Mouse (Mus musculus) brown adipose tissue, adult 24 weeks (tissue): Measurements from ENCODE around the gene Capn3. TPM values are rescaled to one million over a fixed set of nuclear protein-coding genes. Genes with fewer than 3 reads are reported as not detected.

ENCODE experiments used
- H3K27ac ChIP-seq: fragments of 200-500 bp; replicated peaks from 2 replicates; pipeline ENCODE4 v1.5.1; 2012; ENCODE audit warnings: low read depth, mild to moderate bottlenecking, low read length
- H3K4me1 ChIP-seq: fragments of 200-500 bp; 2 replicates; pipeline ENCODE4 v1.6.1; 2012; ENCODE audit warnings: low read length, mixed read lengths; ENCODE audit not compliant: control insufficient read depth, insufficient read depth, insufficient read length
- H3K4me3 ChIP-seq: fragments of 200-500 bp; 2 replicates; pipeline ENCODE4 v1.5.1; 2012; ENCODE audit warnings: low read depth, mild to moderate bottlenecking, low read length, moderate library complexity; ENCODE audit not compliant: insufficient read depth
- polyA plus RNA-seq: library from polyadenylated mRNA; stranded (reverse); fragments of >200 nt; gene quantifications from 2 replicates; pipeline ENCODE4 v1.2.4, GENCODE M21; 2012; ENCODE audit not compliant: missing spikeins, insufficient read depth, insufficient read length

The Capn3 gene
- polyA plus RNA-seq, 1 experiment, result 1.1 TPM

GRCm38 (mm10) chr2:120503094-120503493 is 47.3 kb downstream of the Capn3 start:
- Histone ChIP-seq H3K27ac (no peak overlapping the region), H3K4me3 (no peak overlapping the region), H3K4me1 (no peaks in the 10 kb centered on the region)

GRCm38 (mm10) chr2:120503992-120504391 is 48.2 kb downstream of the Capn3 start:
- Histone ChIP-seq H3K27ac (no peak overlapping the region), H3K4me3 (no peak overlapping the region), H3K4me1 (no peaks in the 10 kb centered on the region)

- no peaks in the 10 kb centered on the region for H3K4me1 ChIP-seq
- no peak overlapping the region for H3K27ac ChIP-seq
- H3K4me3 ChIP-seq, result no peak overlapping the region
Measured at GRCm38 (mm10) chr2:120514181-120514580, 58.4 kb downstream of the Capn3 start.

- no peak overlapping the region for H3K4me3 ChIP-seq
- no peak overlapping the region for H3K27ac ChIP-seq
- H3K4me1 ChIP-seq, result no peaks in the 10 kb centered on the region
Measured at GRCm38 (mm10) chr2:120518547-120519210, 62.9 kb downstream of the Capn3 start.

GRCm38 (mm10) chr2:120526771-120527170 is 71.0 kb downstream of the Capn3 start:
- no peaks in the 10 kb centered on the region for H3K4me1 ChIP-seq
- H3K4me3 ChIP-seq, result no peak overlapping the region
- no peak overlapping the region for H3K27ac ChIP-seq

- Histone ChIP-seq H3K27ac (no peak overlapping the region), H3K4me1 (no peaks in the 10 kb centered on the region), H3K4me3 (no peak overlapping the region)
Measured at GRCm38 (mm10) chr2:120529531-120529930, 73.7 kb downstream of the Capn3 start.

- H3K27ac ChIP-seq, result no peak overlapping the region
- H3K4me1 ChIP-seq, result no peaks in the 10 kb centered on the region
- no peak overlapping the region for H3K4me3 ChIP-seq
Measured at GRCm38 (mm10) chr2:120531223-120531622, 75.4 kb downstream of the Capn3 start.

- Histone ChIP-seq H3K4me1 (no peaks in the 10 kb centered on the region; the same call in 1 of the 2 replicates), H3K4me3 (no peak overlapping the region), H3K27ac (peak overlapping the region; percentile 44)
Measured at GRCm38 (mm10) chr2:120539333-120539732, 83.5 kb downstream of the Capn3 start.

- Histone ChIP-seq H3K4me1 (no peaks in the 10 kb centered on the region; the same call in 1 of the 2 replicates), H3K4me3 (no peak overlapping the region), H3K27ac (0 out of 2 replicates have a peak overlapping the region, but pooled peaks have one; percentile 44)
Measured at GRCm38 (mm10) chr2:120539778-120540208, 84.0 kb downstream of the Capn3 start.

- Histone ChIP-seq H3K27ac (no peak overlapping the region), H3K4me3 (no peak overlapping the region), H3K4me1 (no peaks in the 10 kb centered on the region)
Measured at GRCm38 (mm10) chr2:120544732-120545131, 88.9 kb downstream of the Capn3 start.

Other genes starting within 250 kb of the Capn3 start
- not detected in 2 replicates for gene Pla2g4e, start 210.7 kb upstream of the Capn3 start, polyA plus RNA-seq
- not detected in 2 replicates for gene Pla2g4d, start 166.8 kb upstream of the Capn3 start, polyA plus RNA-seq
- gene Pla2g4f, start 141.9 kb upstream of the Capn3 start, polyA plus RNA-seq, result not detected in 2 replicates
- gene Vps39, start 102.9 kb upstream of the Capn3 start, polyA plus RNA-seq, result 10.5 and 14.5 TPM in 2 replicates
- gene Ganc, start 52.1 kb upstream of the Capn3 start, polyA plus RNA-seq, result 30.5 and 43.4 TPM in 2 replicates
- gene Tmem87a, start 51.9 kb upstream of the Capn3 start, polyA plus RNA-seq, result 11.0 and 16.9 TPM in 2 replicates
- gene Zfp106, start 107.8 kb downstream of the Capn3 start, polyA plus RNA-seq, result 53.3 and 93.2 TPM in 2 replicates
- gene Snap23, start 111.7 kb downstream of the Capn3 start, polyA plus RNA-seq, result 33.7 and 42.4 TPM in 2 replicates
- gene Haus2, start 153.4 kb downstream of the Capn3 start, polyA plus RNA-seq, result 10.9 and 12.2 TPM in 2 replicates
- 13.8 and 22.7 TPM in 2 replicates for gene Lrrc57, start 153.5 kb downstream of the Capn3 start, polyA plus RNA-seq
- 2.3 and 3.9 TPM in 2 replicates for gene Stard9, start 173.1 kb downstream of the Capn3 start, polyA plus RNA-seq